Comparison of ENCODE assay signal across 8 mouse cellular contexts in genomic region chr5:121710851-121711173, GRCm38 (mm10). TPM values are rescaled to one million over a fixed set of nuclear protein-coding genes. Genes with fewer than 3 reads are reported as not detected.
DNase-seq lines count a peak whose midpoint lies in the region; ATAC-seq and TF ChIP-seq lines count a peak whose summit lies in the region.

No protein-coding gene starts in this region.

- H3K27me3 ChIP-seq in cerebellum, adult 2 months (ENCODE audit: control insufficient read depth, insufficient read depth, low read length), result no peaks in the 10 kb centered on the region
- no peaks in the 10 kb centered on the region for H3K27me3 ChIP-seq in thymus, adult 2 months (ENCODE audit: control insufficient read depth, insufficient read depth, low read length)
- H3K27me3 ChIP-seq in limb, embryonic 14.5 days (ENCODE audit: control insufficient read depth, insufficient read depth, low read length), result no peaks in the 10 kb centered on the region
- H3K27me3 ChIP-seq in small intestine, adult 2 months (ENCODE audit: control insufficient read depth, insufficient read depth, low read length), result no peaks in the 10 kb centered on the region

- peaks cover 6% of the 10 kb centered on the region for H3K4me1 ChIP-seq in cerebellum, adult 2 months (ENCODE audit: control insufficient read depth, insufficient read depth, low read length)
- H3K4me1 ChIP-seq in thymus, adult 2 months (replicated peaks; ENCODE audit: control insufficient read depth, insufficient read depth, low read length), result peaks cover 23% of the 10 kb centered on the region
- H3K4me1 ChIP-seq in limb, embryonic 14.5 days (ENCODE audit: control insufficient read depth, insufficient read depth, low read length), result peaks cover 15% of the 10 kb centered on the region; the same call in 1 of the 2 replicates
- peaks cover 5% of the 10 kb centered on the region; the same call in 1 of the 2 replicates for H3K4me1 ChIP-seq in small intestine, adult 2 months (ENCODE audit: control insufficient read depth, insufficient read depth, insufficient read length, low read length)

- peak overlapping the region; percentile 72 for H3K4me3 ChIP-seq in cerebellum, adult 2 months (replicated peaks; ENCODE audit: insufficient read depth, low read depth, low read length)
- peak overlapping the region; percentile 80 for H3K4me3 ChIP-seq in thymus, adult 2 months (ENCODE audit: control insufficient read depth, insufficient read depth, low read length)
- H3K4me3 ChIP-seq in limb, embryonic 14.5 days (replicated peaks; ENCODE audit: low read length), result peak overlapping the region; percentile 94
- peak overlapping the region; percentile 96 for H3K4me3 ChIP-seq in small intestine, adult 2 months (ENCODE audit: low read depth, low read length)

- H3K9ac ChIP-seq in limb, embryonic 14.5 days (ENCODE audit: low read depth, low read length, severe bottlenecking), result peak overlapping the region; percentile 93

- H3K27ac ChIP-seq in cerebellum, adult 2 months (ENCODE audit: insufficient read depth, low read length), result peak overlapping the region; percentile 74; the same call in 1 of the 2 replicates
- peak overlapping the region; percentile 49; the same call in 1 of the 2 replicates for H3K27ac ChIP-seq in thymus, adult 2 months (ENCODE audit: control insufficient read depth, insufficient read depth, low read length)
- H3K27ac ChIP-seq in limb, embryonic 14.5 days (replicated peaks; ENCODE audit: low read depth, low read length), result peak overlapping the region; percentile 96
- H3K27ac ChIP-seq in small intestine, adult 2 months (ENCODE audit: insufficient read depth, low read depth, low read length), result peak overlapping the region; percentile 82

- TF ChIP-seq POLR2A in cerebellum, adult 2 months (IDR thresholded peaks at IDR 0.05; ENCODE audit: borderline replicate concordance, insufficient read depth, low read length), result no peak
- no peak for TF ChIP-seq POLR2A in thymus, adult 2 months (IDR thresholded peaks at IDR 0.05; ENCODE audit: control insufficient read depth, extremely low read depth, insufficient read depth, low read length, poor library complexity)
- TF ChIP-seq POLR2A in limb, embryonic 14.5 days (IDR thresholded peaks at IDR 0.05; ENCODE audit: borderline replicate concordance, extremely low read depth, insufficient read depth, insufficient read length), result no peak
- no peak for TF ChIP-seq POLR2A in small intestine, adult 2 months (IDR thresholded peaks at IDR 0.05; ENCODE audit: low read depth, low read length)

- H3K36me3 ChIP-seq in thymus, adult 2 months (ENCODE audit: control insufficient read depth, insufficient read depth, low read length), result no peaks in the 10 kb centered on the region
- no peaks in the 10 kb centered on the region for H3K36me3 ChIP-seq in limb, embryonic 14.5 days (ENCODE audit: control insufficient read depth, insufficient read depth, low read length)
- H3K36me3 ChIP-seq in small intestine, adult 2 months (ENCODE audit: control insufficient read depth, insufficient read depth, low read length), result no peaks in the 10 kb centered on the region

- no peak for DNase-seq in cerebellum, adult 2 months
- no peak for DNase-seq in cerebellum, adult 11-12 months
- DNase-seq in thymus, adult 2 months, result no peak
- no peak for DNase-seq in thymus, adult 18-20 months
- DNase-seq in limb, embryonic 14.5 days (ENCODE audit: low spot score), result peak; percentile 60
- no peak for DNase-seq in right cerebral cortex, postnatal 14 days
- no peak for DNase-seq in adrenal gland, postnatal 10 days

- no peaks in the 10 kb centered on the region for H3K9me3 ChIP-seq in limb, embryonic 14.5 days (ENCODE audit: control insufficient read depth, low read length)

- ATAC-seq in limb, embryonic 14.5 days (ENCODE audit: low FRiP score, low read depth), result peak; percentile 3; the same call in 1 of the 2 replicates

- TF ChIP-seq CTCF in cerebellum, adult 2 months (IDR thresholded peaks at IDR 0.05; ENCODE audit: borderline replicate concordance, insufficient read depth, low read depth, low read length), result no peak
- TF ChIP-seq CTCF in thymus, adult 2 months (IDR thresholded peaks at IDR 0.05; ENCODE audit: borderline replicate concordance, control insufficient read depth, extremely low read depth, insufficient read depth, low read length, poor library complexity), result no peak
- TF ChIP-seq CTCF in small intestine, adult 2 months (IDR thresholded peaks at IDR 0.05; ENCODE audit: extremely low read depth, insufficient read length, insufficient replicate concordance, low read depth, low read length), result no peak

- 2% methylated on average over 12 of the region's 12 CpGs for WGBS in cerebellum, adult 2 months
- WGBS in thymus, adult 2 months, result under 1% methylated on average over 12 of the region's 12 CpGs
- WGBS in limb, embryonic 14.5 days, result under 1% methylated on average over 12 of the region's 12 CpGs
- WGBS in small intestine, adult 2 months, result under 1% methylated on average over 12 of the region's 12 CpGs

- H3K4me2 ChIP-seq in limb, embryonic 14.5 days (replicated peaks; ENCODE audit: low read depth, low read length, severe bottlenecking), result peak overlapping the region; percentile 89

RNA-seq across cellular contexts. Expression of gene Atxn2, which starts 0.3 kb away (rescaled TPM):
- 149 and 165 TPM in 2 replicates for polyA plus RNA-seq in cerebellum, adult 2 months (2012; rRNA removed)
- polyA plus RNA-seq in thymus, adult 2 months (2012; rRNA removed), result 205 and 216 TPM in 2 replicates
- polyA plus RNA-seq in limb, embryonic 14.5 days (2012; rRNA removed), result 156 and 220 TPM in 2 replicates
- polyA plus RNA-seq in limb, embryonic 14.5 days (2014; fragmentation: Nextera tagmentation; extraction: Ambion mirVana), result 87.2 and 108 TPM in 2 replicates
- polyA plus RNA-seq in small intestine, adult 2 months (2012; rRNA removed), result 68.5 and 108 TPM in 2 replicates
- total RNA-seq in adrenal gland, postnatal 10 days (2021), result 100 to 1,000 TPM; 156 to 219 TPM

RNA-seq across cellular contexts. Expression of gene Brap, which starts 50.4 kb away (rescaled TPM):
- 51.2 and 54.4 TPM in 2 replicates for polyA plus RNA-seq in cerebellum, adult 2 months (2012; rRNA removed)
- 38.7 and 46.9 TPM in 2 replicates for polyA plus RNA-seq in thymus, adult 2 months (2012; rRNA removed)
- polyA plus RNA-seq in limb, embryonic 14.5 days (2012; rRNA removed), result 26.1 and 28.2 TPM in 2 replicates
- 44.6 and 52.7 TPM in 2 replicates for polyA plus RNA-seq in limb, embryonic 14.5 days (2014; fragmentation: Nextera tagmentation; extraction: Ambion mirVana)
- polyA plus RNA-seq in small intestine, adult 2 months (2012; rRNA removed), result 8.4 and 17.4 TPM in 2 replicates
- total RNA-seq in adrenal gland, postnatal 10 days (2021), result 10 to 100 TPM; 57.2 to 62.6 TPM

RNA-seq across cellular contexts. Expression of gene Acad10, which starts 50.5 kb away (rescaled TPM):
- 3.6 and 4.0 TPM in 2 replicates for polyA plus RNA-seq in cerebellum, adult 2 months (2012; rRNA removed)
- polyA plus RNA-seq in thymus, adult 2 months (2012; rRNA removed), result 7.2 and 8.2 TPM in 2 replicates
- 2.6 and 2.7 TPM in 2 replicates for polyA plus RNA-seq in limb, embryonic 14.5 days (2012; rRNA removed)
- polyA plus RNA-seq in limb, embryonic 14.5 days (2014; fragmentation: Nextera tagmentation; extraction: Ambion mirVana), result 1.3 and 2.2 TPM in 2 replicates
- 3.4 and 4.1 TPM in 2 replicates for polyA plus RNA-seq in small intestine, adult 2 months (2012; rRNA removed)
- 10 to 100 TPM; 38.6 to 43.6 TPM for total RNA-seq in adrenal gland, postnatal 10 days (2021)
